Mouse (Mus musculus) embryonic facial prominence, embryonic 12.5 days (tissue): ENCODE data around the gene Stk40. TPM values are rescaled to one million over a fixed set of nuclear protein-coding genes. Genes with fewer than 3 reads are reported as not detected.
A peak's percentile ranks its signal among the peaks of the same experiment; 100 is the strongest.

ENCODE experiments used
- ATAC-seq: fragments of 200-750 bp; cut with Nextera tagmentation; 2 replicates; pipeline ENCODE4 v1.8.0; 2017; ENCODE audit not compliant: insufficient number of reproducible peaks, insufficient read depth, low FRiP score, low TSS enrichment
- H3K27ac ChIP-seq: fragments of 300-500 bp; sonication (generic); 2 replicates; pipeline ENCODE4 v1.5.1; 2016; ENCODE audit warnings: mild to moderate bottlenecking
- H3K27me3 ChIP-seq: fragments of 300-500 bp; sonication (generic); 2 replicates; pipeline ENCODE4 v1.6.1; 2016; ENCODE audit warnings: mild to moderate bottlenecking, moderate library complexity
- H3K36me3 ChIP-seq: fragments of 300-500 bp; sonication (generic); 2 replicates; pipeline ENCODE4 v1.6.1; 2016; ENCODE audit warnings: mild to moderate bottlenecking
- H3K4me1 ChIP-seq: fragments of 300-500 bp; sonication (generic); 2 replicates; pipeline ENCODE4 v1.6.1; 2016
- H3K4me2 ChIP-seq: fragments of 300-500 bp; sonication (generic); replicated peaks from 2 replicates; pipeline ENCODE4 v1.6.1; 2016; ENCODE audit warnings: mild to moderate bottlenecking, moderate library complexity
- H3K4me3 ChIP-seq: fragments of 300-500 bp; sonication (generic); 2 replicates; pipeline ENCODE4 v1.5.1; 2016; ENCODE audit warnings: mild to moderate bottlenecking
- H3K9ac ChIP-seq: fragments of 300-500 bp; sonication (generic); 2 replicates; pipeline ENCODE4 v1.6.1; 2016; ENCODE audit warnings: mild to moderate bottlenecking, moderate library complexity
- H3K9me3 ChIP-seq: fragments of 300-500 bp; sonication (generic); 2 replicates; pipeline ENCODE4 v1.6.1; 2016; ENCODE audit warnings: mild to moderate bottlenecking, moderate library complexity
- whole genome bisulfite sequencing: fragments of 180-500 bp; shearing (Covaris S2); methylation state at CpG from one replicate; pipeline ENCODE4 v1.1.7; 2016; 5-methylcytosine and 5-hydroxymethylcytosine counted together
- polyA plus RNA-seq: library from polyadenylated mRNA; unstranded; fragments of >200 nt; fragmentation: Nextera tagmentation; extraction: Ambion mirVana; gene quantifications from 2 replicates; pipeline ENCODE4 v1.2.1, GENCODE M21; 2016

The Stk40 gene
- polyA plus RNA-seq, 1 experiment from 2014 or later, result 48.0 TPM

- Histone ChIP-seq H3K9me3 (no peaks in the 10 kb centered on the region), H3K36me3 (peaks cover 9% of the 10 kb centered on the region; the same call in 1 of the 2 replicates), H3K4me2 (no peak overlapping the region), H3K27ac (no peak overlapping the region), H3K4me1 (peaks cover 19% of the 10 kb centered on the region), H3K27me3 (no peaks in the 10 kb centered on the region), H3K9ac (no peak overlapping the region), H3K4me3 (no peak overlapping the region)
- no peak for ATAC-seq
- WGBS, result 21% methylated on average over 6 of the region's 6 CpGs
Observed at GRCm38 (mm10) chr4:126113943-126114342, 10.2 kb downstream of the Stk40 start.

GRCm38 (mm10) chr4:126115411-126115810 lies 11.7 kb downstream of the Stk40 start:
- Histone ChIP-seq H3K9me3 (no peaks in the 10 kb centered on the region), H3K27me3 (no peaks in the 10 kb centered on the region), H3K9ac (no peak overlapping the region), H3K27ac (no peak overlapping the region), H3K36me3 (peaks cover 9% of the 10 kb centered on the region; the same call in 1 of the 2 replicates), H3K4me3 (no peak overlapping the region), H3K4me1 (peaks cover 10% of the 10 kb centered on the region), H3K4me2 (no peak overlapping the region)
- 80% methylated on average over 9 of the region's 9 CpGs for WGBS
- no peak for ATAC-seq

GRCm38 (mm10) chr4:126115871-126116521 lies 12.2 kb downstream of the Stk40 start:
- H3K4me1 ChIP-seq, result peaks cover 4% of the 10 kb centered on the region
- no peak for ATAC-seq
- H3K27me3 ChIP-seq, result no peaks in the 10 kb centered on the region
- no peak overlapping the region for H3K4me3 ChIP-seq
- no peak overlapping the region for H3K9ac ChIP-seq
- no peak overlapping the region for H3K4me2 ChIP-seq
- H3K27ac ChIP-seq, result no peak overlapping the region
- H3K9me3 ChIP-seq, result 0 out of 2 replicates have a peak, but pooled peaks cover 3% of the 10 kb centered on the region
- peaks cover 12% of the 10 kb centered on the region; the same call in 1 of the 2 replicates for H3K36me3 ChIP-seq
- WGBS, result 64% methylated on average over 6 of the region's 6 CpGs

GRCm38 (mm10) chr4:126117116-126117515 lies 13.4 kb downstream of the Stk40 start:
- 90% methylated on average over 8 of the region's 8 CpGs for WGBS
- Histone ChIP-seq H3K4me1 (no peaks in the 10 kb centered on the region), H3K36me3 (peaks cover 19% of the 10 kb centered on the region; the same call in 1 of the 2 replicates), H3K9ac (no peak overlapping the region), H3K27me3 (no peaks in the 10 kb centered on the region), H3K9me3 (0 out of 2 replicates have a peak, but pooled peaks cover 3% of the 10 kb centered on the region), H3K4me2 (no peak overlapping the region), H3K4me3 (no peak overlapping the region), H3K27ac (no peak overlapping the region)
- no peak for ATAC-seq

GRCm38 (mm10) chr4:126118651-126119050 lies 14.9 kb downstream of the Stk40 start:
- Histone ChIP-seq H3K9ac (no peak overlapping the region), H3K4me1 (no peaks in the 10 kb centered on the region), H3K4me2 (no peak overlapping the region), H3K4me3 (no peak overlapping the region), H3K27ac (no peak overlapping the region), H3K9me3 (0 out of 2 replicates have a peak, but pooled peaks cover 3% of the 10 kb centered on the region), H3K36me3 (peaks cover 21% of the 10 kb centered on the region; the same call in 1 of the 2 replicates), H3K27me3 (no peaks in the 10 kb centered on the region)
- no peak for ATAC-seq
- WGBS, result 89% methylated on average over 4 of the region's 4 CpGs

- Histone ChIP-seq H3K27me3 (no peaks in the 10 kb centered on the region), H3K4me1 (no peaks in the 10 kb centered on the region), H3K9ac (no peak overlapping the region), H3K9me3 (0 out of 2 replicates have a peak, but pooled peaks cover 3% of the 10 kb centered on the region), H3K36me3 (peaks cover 23% of the 10 kb centered on the region; the same call in 1 of the 2 replicates), H3K4me2 (no peak overlapping the region), H3K27ac (0 out of 2 replicates have a peak overlapping the region, but pooled peaks have one; percentile 18), H3K4me3 (no peak overlapping the region)
- no peak for ATAC-seq
- 95% methylated on average over 1 of the region's 1 CpGs for WGBS
Observed at GRCm38 (mm10) chr4:126119051-126119450, 15.3 kb downstream of the Stk40 start.

GRCm38 (mm10) chr4:126120052-126120451 lies 16.3 kb downstream of the Stk40 start:
- no peak overlapping the region for H3K27ac ChIP-seq
- peaks cover 33% of the 10 kb centered on the region for H3K36me3 ChIP-seq
- H3K4me3 ChIP-seq, result no peak overlapping the region
- ATAC-seq, result no peak
- H3K9me3 ChIP-seq, result 0 out of 2 replicates have a peak, but pooled peaks cover 3% of the 10 kb centered on the region
- H3K9ac ChIP-seq, result no peak overlapping the region
- H3K27me3 ChIP-seq, result no peaks in the 10 kb centered on the region
- H3K4me1 ChIP-seq, result no peaks in the 10 kb centered on the region
- no peak overlapping the region for H3K4me2 ChIP-seq
- WGBS, result 85% methylated on average over 5 of the region's 5 CpGs

GRCm38 (mm10) chr4:126120506-126120905 lies 16.7 kb downstream of the Stk40 start:
- no peaks in the 10 kb centered on the region for H3K4me1 ChIP-seq
- H3K36me3 ChIP-seq, result peaks cover 37% of the 10 kb centered on the region
- H3K9me3 ChIP-seq, result 0 out of 2 replicates have a peak, but pooled peaks cover 3% of the 10 kb centered on the region
- no peaks in the 10 kb centered on the region for H3K27me3 ChIP-seq
- no peak overlapping the region for H3K9ac ChIP-seq
- ATAC-seq, result no peak
- no peak overlapping the region for H3K4me3 ChIP-seq
- 94% methylated on average over 2 of the region's 2 CpGs for WGBS
- H3K4me2 ChIP-seq, result no peak overlapping the region
- no peak overlapping the region for H3K27ac ChIP-seq

GRCm38 (mm10) chr4:126123309-126124040 lies 19.7 kb downstream of the Stk40 start:
- no peak overlapping the region for H3K4me2 ChIP-seq
- H3K4me1 ChIP-seq, result no peaks in the 10 kb centered on the region
- no peaks in the 10 kb centered on the region for H3K27me3 ChIP-seq
- no peak overlapping the region for H3K9ac ChIP-seq
- ATAC-seq, result no peak
- peaks cover 60% of the 10 kb centered on the region for H3K36me3 ChIP-seq
- 90% methylated on average over 10 of the region's 10 CpGs for WGBS
- H3K4me3 ChIP-seq, result no peak overlapping the region
- no peak overlapping the region for H3K27ac ChIP-seq
- 0 out of 2 replicates have a peak, but pooled peaks cover 3% of the 10 kb centered on the region for H3K9me3 ChIP-seq

GRCm38 (mm10) chr4:126130502-126130901 lies 26.7 kb downstream of the Stk40 start:
- Histone ChIP-seq H3K4me2 (no peak overlapping the region), H3K27me3 (no peaks in the 10 kb centered on the region), H3K27ac (peak overlapping the region; percentile 89), H3K36me3 (peaks cover 56% of the 10 kb centered on the region), H3K9me3 (no peaks in the 10 kb centered on the region), H3K4me3 (no peak overlapping the region), H3K4me1 (peaks cover 36% of the 10 kb centered on the region), H3K9ac (no peak overlapping the region)
- 35% methylated on average over 11 of the region's 11 CpGs for WGBS
- peak; percentile 43; the same call in 1 of the 2 replicates for ATAC-seq

- no peak for ATAC-seq
- H3K9me3 ChIP-seq, result no peaks in the 10 kb centered on the region
- WGBS, result 48% methylated on average over 10 of the region's 10 CpGs
- peaks cover 55% of the 10 kb centered on the region for H3K36me3 ChIP-seq
- no peak overlapping the region for H3K4me3 ChIP-seq
- H3K27ac ChIP-seq, result peak overlapping the region; percentile 48
- no peak overlapping the region for H3K9ac ChIP-seq
- H3K4me2 ChIP-seq, result no peak overlapping the region
- peaks cover 36% of the 10 kb centered on the region for H3K4me1 ChIP-seq
- H3K27me3 ChIP-seq, result no peaks in the 10 kb centered on the region
Observed at GRCm38 (mm10) chr4:126131290-126132121, 27.7 kb downstream of the Stk40 start.
